Mouse (Mus musculus) ES-E14 (cell line): ENCODE data around the gene Cracr2b.

Source experiments
- MAFK ChIP-seq: IDR thresholded peaks from 2 replicates; pipeline ENCODE4 v1.6.1; 2014; ENCODE audit warnings: mild to moderate bottlenecking, low read depth, low read length, inconsistent platforms; ENCODE audit not compliant: insufficient read depth
- ZC3H11A ChIP-seq: IDR thresholded peaks from 2 replicates; pipeline ENCODE4 v1.6.1; 2012; ENCODE audit warnings: low read depth, mild to moderate bottlenecking, inconsistent platforms, low read length, borderline replicate concordance

- TF ChIP-seq ZC3H11A (no peak), MAFK (no peak)
Observed at GRCm38 (mm10) chr7:141451928-141452327, 9.0 kb upstream of the Cracr2b start.
